Mouse (Mus musculus): Measurements from ENCODE around the gene Pitpna. TPM values are rescaled to one million over a fixed set of nuclear protein-coding genes. Genes with fewer than 3 reads are reported as not detected.
"Not testable (repeated sequence)": the region's sequence is repeated elsewhere in the genome, so short reads cannot be mapped to it uniquely, and the experiment has no call there.

Pitpna gene
- polyA plus RNA-seq, 1 experiment from 2014 or later: 161 TPM

GRCm38 (mm10) chr11:75592612-75593011 lies 4.7 kb downstream of the Pitpna start:
- 35% methylated on average over 5 of the region's 5 CpGs for WGBS
- no peak overlapping the region for H3K4me3 ChIP-seq (ENCODE audit: low read depth, low read length)
- H3K36me3 ChIP-seq (ENCODE audit: control insufficient read depth, insufficient read depth): peaks cover 50% of the 10 kb centered on the region
- TF ChIP-seq CTCF (IDR thresholded peaks at IDR 0.05; ENCODE audit: low read depth): no peak
- H3K4me2 ChIP-seq (replicated peaks; ENCODE audit: low read depth): peak overlapping the region; percentile 28
- no peak overlapping the region for H3K9ac ChIP-seq (ENCODE audit: low read depth, low read length)
- H3K9me3 ChIP-seq (ENCODE audit: control insufficient read depth): no peaks in the 10 kb centered on the region
- H3K4me1 ChIP-seq (replicated peaks; ENCODE audit: control insufficient read depth, insufficient read depth, low read length): 0 out of 2 replicates have a peak, but pooled peaks cover 11% of the 10 kb centered on the region
- H3K27ac ChIP-seq (ENCODE audit: low read depth, low read length): peak overlapping the region; percentile 86
- no peaks in the 10 kb centered on the region for H3K27me3 ChIP-seq (replicated peaks; ENCODE audit: control insufficient read depth, insufficient read depth, low read length)
- peak; percentile 52 for ATAC-seq

- WGBS: 79% methylated on average over 9 of the region's 9 CpGs
- H3K9me3 ChIP-seq (ENCODE audit: control insufficient read depth): no peaks in the 10 kb centered on the region
- H3K36me3 ChIP-seq (ENCODE audit: control insufficient read depth, insufficient read depth): peaks cover 64% of the 10 kb centered on the region
- H3K4me2 ChIP-seq (replicated peaks; ENCODE audit: low read depth): no peak overlapping the region
- no peak for TF ChIP-seq CTCF (IDR thresholded peaks at IDR 0.05; ENCODE audit: low read depth)
- H3K9ac ChIP-seq (ENCODE audit: low read depth, low read length): no peak overlapping the region
- peak overlapping the region; percentile 66 for H3K27ac ChIP-seq (ENCODE audit: low read depth, low read length)
- H3K4me1 ChIP-seq (replicated peaks; ENCODE audit: control insufficient read depth, insufficient read depth, low read length): 0 out of 2 replicates have a peak, but pooled peaks cover 3% of the 10 kb centered on the region
- no peak for ATAC-seq
- no peak overlapping the region for H3K4me3 ChIP-seq (ENCODE audit: low read depth, low read length)
- no peaks in the 10 kb centered on the region for H3K27me3 ChIP-seq (replicated peaks; ENCODE audit: control insufficient read depth, insufficient read depth, low read length)
Measured at GRCm38 (mm10) chr11:75594431-75594830, 6.5 kb downstream of the Pitpna start.

- TF ChIP-seq CTCF (IDR thresholded peaks at IDR 0.05; ENCODE audit: low read depth): no peak
- Histone ChIP-seq H3K27me3 (replicated peaks; ENCODE audit: control insufficient read depth, insufficient read depth, low read length) (no peaks in the 10 kb centered on the region), H3K4me1 (replicated peaks; ENCODE audit: control insufficient read depth, insufficient read depth, low read length) (0 out of 2 replicates have a peak, but pooled peaks cover 3% of the 10 kb centered on the region), H3K9me3 (ENCODE audit: control insufficient read depth) (no peaks in the 10 kb centered on the region), H3K4me3 (ENCODE audit: low read depth, low read length) (no peak overlapping the region), H3K4me2 (replicated peaks; ENCODE audit: low read depth) (no peak overlapping the region), H3K36me3 (ENCODE audit: control insufficient read depth, insufficient read depth) (peaks cover 63% of the 10 kb centered on the region), H3K27ac (ENCODE audit: low read depth, low read length) (peak overlapping the region; percentile 66), H3K9ac (ENCODE audit: low read depth, low read length) (no peak overlapping the region)
- 52% methylated on average over 2 of the region's 2 CpGs for WGBS
- peak; percentile 53; the same call in 1 of the 2 replicates for ATAC-seq
Measured at GRCm38 (mm10) chr11:75595404-75595803, 7.5 kb downstream of the Pitpna start.

- H3K9me3 ChIP-seq (ENCODE audit: control insufficient read depth): no peaks in the 10 kb centered on the region
- H3K27me3 ChIP-seq (replicated peaks; ENCODE audit: control insufficient read depth, insufficient read depth, low read length): no peaks in the 10 kb centered on the region
- H3K4me1 ChIP-seq (replicated peaks; ENCODE audit: control insufficient read depth, insufficient read depth, low read length): 0 out of 2 replicates have a peak, but pooled peaks cover 3% of the 10 kb centered on the region
- WGBS: 77% methylated on average over 7 of the region's 7 CpGs
- H3K4me3 ChIP-seq (ENCODE audit: low read depth, low read length): no peak overlapping the region
- no peak overlapping the region for H3K4me2 ChIP-seq (replicated peaks; ENCODE audit: low read depth)
- H3K9ac ChIP-seq (ENCODE audit: low read depth, low read length): no peak overlapping the region
- H3K36me3 ChIP-seq (ENCODE audit: control insufficient read depth, insufficient read depth): peaks cover 67% of the 10 kb centered on the region
- no peak for ATAC-seq
- H3K27ac ChIP-seq (ENCODE audit: low read depth, low read length): peak overlapping the region; percentile 17; the same call in 1 of the 2 replicates
- no peak for TF ChIP-seq CTCF (IDR thresholded peaks at IDR 0.05; ENCODE audit: low read depth)
Measured at GRCm38 (mm10) chr11:75595816-75596215, 7.9 kb downstream of the Pitpna start.

- H3K9me3 ChIP-seq (ENCODE audit: control insufficient read depth): no peaks in the 10 kb centered on the region
- H3K4me3 ChIP-seq (ENCODE audit: low read depth, low read length): no peak overlapping the region
- peak overlapping the region; percentile 15; the same call in 1 of the 2 replicates for H3K27ac ChIP-seq (ENCODE audit: low read depth, low read length)
- 0 out of 2 replicates have a peak, but pooled peaks cover 3% of the 10 kb centered on the region for H3K4me1 ChIP-seq (replicated peaks; ENCODE audit: control insufficient read depth, insufficient read depth, low read length)
- no peak overlapping the region for H3K4me2 ChIP-seq (replicated peaks; ENCODE audit: low read depth)
- no peak for TF ChIP-seq CTCF (IDR thresholded peaks at IDR 0.05; ENCODE audit: low read depth)
- no peak for ATAC-seq
- no peaks in the 10 kb centered on the region for H3K27me3 ChIP-seq (replicated peaks; ENCODE audit: control insufficient read depth, insufficient read depth, low read length)
- WGBS: 80% methylated on average over 3 of the region's 3 CpGs
- H3K9ac ChIP-seq (ENCODE audit: low read depth, low read length): no peak overlapping the region
- peaks cover 72% of the 10 kb centered on the region for H3K36me3 ChIP-seq (ENCODE audit: control insufficient read depth, insufficient read depth)
Measured at GRCm38 (mm10) chr11:75596726-75597255, 8.9 kb downstream of the Pitpna start.

GRCm38 (mm10) chr11:75598004-75598403 lies 10.1 kb downstream of the Pitpna start:
- H3K36me3 ChIP-seq (ENCODE audit: control insufficient read depth, insufficient read depth): peaks cover 82% of the 10 kb centered on the region
- no peak overlapping the region for H3K4me2 ChIP-seq (replicated peaks; ENCODE audit: low read depth)
- 0 out of 2 replicates have a peak, but pooled peaks cover 3% of the 10 kb centered on the region for H3K4me1 ChIP-seq (replicated peaks; ENCODE audit: control insufficient read depth, insufficient read depth, low read length)
- no peak for ATAC-seq
- no peaks in the 10 kb centered on the region for H3K27me3 ChIP-seq (replicated peaks; ENCODE audit: control insufficient read depth, insufficient read depth, low read length)
- WGBS: 88% methylated on average over 6 of the region's 6 CpGs
- no peak for TF ChIP-seq CTCF (IDR thresholded peaks at IDR 0.05; ENCODE audit: low read depth)
- no peak overlapping the region for H3K4me3 ChIP-seq (ENCODE audit: low read depth, low read length)
- no peak overlapping the region for H3K9ac ChIP-seq (ENCODE audit: low read depth, low read length)
- no peak overlapping the region for H3K27ac ChIP-seq (ENCODE audit: low read depth, low read length)
- H3K9me3 ChIP-seq (ENCODE audit: control insufficient read depth): no peaks in the 10 kb centered on the region

- not testable (repeated sequence) for H3K27ac ChIP-seq (ENCODE audit: low read depth, low read length); H3K9me3 ChIP-seq (ENCODE audit: control insufficient read depth); H3K9ac ChIP-seq (ENCODE audit: low read depth, low read length); H3K27me3 ChIP-seq (replicated peaks; ENCODE audit: control insufficient read depth, insufficient read depth, low read length); ATAC-seq; H3K4me2 ChIP-seq (replicated peaks; ENCODE audit: low read depth); H3K4me3 ChIP-seq (ENCODE audit: low read depth, low read length); H3K4me1 ChIP-seq (replicated peaks; ENCODE audit: control insufficient read depth, insufficient read depth, low read length)
- H3K36me3 ChIP-seq (ENCODE audit: control insufficient read depth, insufficient read depth): peaks cover 79% of the 10 kb centered on the region
- WGBS: 93% methylated on average over 16 of the region's 17 CpGs
Measured at GRCm38 (mm10) chr11:75599802-75600201, 11.9 kb downstream of the Pitpna start.

All from intestine, postnatal 0 days (tissue).